Mouse (Mus musculus) heart, adult 9 months (tissue): ENCODE measurements at regions not wholly inside any gene's neighbourhood (a gene's known extent, or its start where the extent isn't known, plus 50 kb on each side); places are given as distances from the start of the nearest gene placed in this dataset.

Experiments
- DNase-seq, 2 experiments: peaks; one replicate each; pipeline ENCODE4 v3.0.0; 2022; ENCODE audit warnings: low spot score in 2 of 2

- peak; percentile 16 to 17 for DNase-seq
Observed at GRCm38 (mm10) chr13:118849541-118849940, 179.9 kb downstream of the Fgf10 start.

- DNase-seq: no peak
Observed at GRCm38 (mm10) chr13:118850708-118851107, 181.1 kb downstream of the Fgf10 start.

GRCm38 (mm10) chr13:118886339-118886810 lies 216.8 kb downstream of the Fgf10 start:
- no peak for DNase-seq

- no peak for DNase-seq
Observed at GRCm38 (mm10) chr13:118895079-118895478, 225.5 kb downstream of the Fgf10 start.

- no peak for DNase-seq
Observed at GRCm38 (mm10) chr13:118901950-118902349, 232.4 kb downstream of the Fgf10 start.

GRCm38 (mm10) chr13:118910351-118910750 lies 240.8 kb downstream of the Fgf10 start:
- no peak for DNase-seq

GRCm38 (mm10) chr13:118940786-118941185 lies 271.2 kb downstream of the Fgf10 start:
- DNase-seq: peak; percentile 58 to 70

GRCm38 (mm10) chr13:118966120-118966676 lies 296.6 kb downstream of the Fgf10 start:
- DNase-seq: no peak

- DNase-seq: no peak
Observed at GRCm38 (mm10) chr13:118967707-118968106, 298.1 kb downstream of the Fgf10 start.

- no peak for DNase-seq
Observed at GRCm38 (mm10) chr13:118975008-118975407, 305.4 kb downstream of the Fgf10 start.

GRCm38 (mm10) chr13:118975519-118975918 lies 305.9 kb downstream of the Fgf10 start:
- no peak for DNase-seq

GRCm38 (mm10) chr13:118979505-118979904 lies 309.9 kb downstream of the Fgf10 start:
- no peak for DNase-seq

GRCm38 (mm10) chr13:118981196-118981810 lies 311.7 kb downstream of the Fgf10 start:
- DNase-seq: no peak

GRCm38 (mm10) chr13:118985285-118985684 lies 315.7 kb downstream of the Fgf10 start:
- DNase-seq: no peak

GRCm38 (mm10) chr13:119025305-119025975 lies 355.8 kb downstream of the Fgf10 start:
- no peak for DNase-seq

GRCm38 (mm10) chr13:119039616-119040015 lies 370.0 kb downstream of the Fgf10 start:
- DNase-seq: no peak

GRCm38 (mm10) chr13:119045112-119045511 lies 375.5 kb downstream of the Fgf10 start:
- DNase-seq: no peak

- no peak for DNase-seq
Observed at GRCm38 (mm10) chr13:119068745-119069580, 359.4 kb upstream of the Paip1 start.

GRCm38 (mm10) chr13:119069581-119069936 lies 358.8 kb upstream of the Paip1 start:
- DNase-seq: peak; percentile 6 to 16

GRCm38 (mm10) chr13:119079243-119079642 lies 349.2 kb upstream of the Paip1 start:
- no peak for DNase-seq

- no peak for DNase-seq
Observed at GRCm38 (mm10) chr13:119081691-119082090, 346.7 kb upstream of the Paip1 start.

- no peak for DNase-seq
Observed at GRCm38 (mm10) chr13:119117906-119118305, 310.5 kb upstream of the Paip1 start.
